Mouse (Mus musculus) 3T3-L1 (cell line): ENCODE data around the gene Trabd2b.
A peak's percentile ranks its signal among the peaks of the same experiment; 100 is the strongest.

Experiments
- DNase-seq: peaks from one replicate; pipeline ENCODE4 v3.0.0-alpha.2; 2015; ENCODE audit warnings: low read depth, low spot score

Gene Trabd2b

GRCm38 (mm10) chr4:114647689-114648088 is 241.2 kb downstream of the Trabd2b start:
- DNase-seq, result peak; percentile 70

GRCm38 (mm10) chr4:114648532-114649074 is 242.1 kb downstream of the Trabd2b start:
- DNase-seq, result no peak

- DNase-seq, result peak; percentile 60
Measured at GRCm38 (mm10) chr4:114650551-114650950, 244.0 kb downstream of the Trabd2b start.

- no peak for DNase-seq
Measured at GRCm38 (mm10) chr4:114651007-114651406, 244.5 kb downstream of the Trabd2b start.

GRCm38 (mm10) chr4:114651606-114652005 is 245.1 kb downstream of the Trabd2b start:
- no peak for DNase-seq

- no peak for DNase-seq
Measured at GRCm38 (mm10) chr4:114652400-114652799, 245.9 kb downstream of the Trabd2b start.

GRCm38 (mm10) chr4:114657933-114658332 is 251.4 kb downstream of the Trabd2b start:
- no peak for DNase-seq

GRCm38 (mm10) chr4:114659876-114660275 is 253.4 kb downstream of the Trabd2b start:
- DNase-seq, result no peak

GRCm38 (mm10) chr4:114664063-114665036 is 257.8 kb downstream of the Trabd2b start:
- no peak for DNase-seq
